Mouse (Mus musculus) heart, embryonic 15.5 days (tissue): ENCODE measurements around the gene Phtf2. TPM values are rescaled to one million over a fixed set of nuclear protein-coding genes. Genes with fewer than 3 reads are reported as not detected.
A peak's percentile ranks its signal among the peaks of the same experiment; 100 is the strongest.
"Not testable (repeated sequence)": the region's sequence is repeated elsewhere in the genome, so short reads cannot be mapped to it uniquely, and the experiment has no call there.

Source experiments
- ATAC-seq: fragments of 200-750 bp; cut with Nextera tagmentation; replicated peaks from 2 replicates; pipeline ENCODE4 v1.8.0; 2017; ENCODE audit warnings: low read depth, moderate TSS enrichment; ENCODE audit not compliant: insufficient number of reproducible peaks, insufficient read depth, low FRiP score
- H3K27ac ChIP-seq: fragments of 300-500 bp; sonication (generic); 2 replicates; pipeline ENCODE4 v1.5.1; 2015; ENCODE audit warnings: mild to moderate bottlenecking, inconsistent platforms
- H3K27me3 ChIP-seq: fragments of 300-500 bp; sonication (generic); 2 replicates; pipeline ENCODE4 v1.6.1; 2015; ENCODE audit warnings: inconsistent platforms
- H3K36me3 ChIP-seq: fragments of 300-500 bp; sonication (generic); 2 replicates; pipeline ENCODE4 v1.6.1; 2015; ENCODE audit warnings: mild to moderate bottlenecking, inconsistent platforms
- H3K4me1 ChIP-seq: fragments of 300-500 bp; sonication (generic); replicated peaks from 2 replicates; pipeline ENCODE4 v1.6.1; 2015; ENCODE audit warnings: inconsistent platforms
- H3K4me2 ChIP-seq: fragments of 300-500 bp; sonication (generic); 2 replicates; pipeline ENCODE4 v1.6.1; 2015; ENCODE audit warnings: inconsistent platforms, mild to moderate bottlenecking, moderate library complexity
- H3K4me3 ChIP-seq: fragments of 300-500 bp; sonication (generic); 2 replicates; pipeline ENCODE4 v1.5.1; 2015; ENCODE audit warnings: mild to moderate bottlenecking, inconsistent platforms
- H3K9ac ChIP-seq: fragments of 300-500 bp; sonication (generic); 2 replicates; pipeline ENCODE4 v1.6.1; 2015; ENCODE audit warnings: mild to moderate bottlenecking, inconsistent platforms
- H3K9me3 ChIP-seq: fragments of 300-500 bp; sonication (generic); replicated peaks from 2 replicates; pipeline ENCODE4 v1.6.1; 2016; ENCODE audit warnings: inconsistent platforms
- WGBS: fragments of 180-500 bp; shearing (Covaris S2); methylation state at CpG from one replicate; pipeline ENCODE4 v1.1.7; 2015; ENCODE audit warnings: mixed read lengths; 5-methylcytosine and 5-hydroxymethylcytosine counted together
- polyA plus RNA-seq: library from polyadenylated mRNA; unstranded; fragments of >200 nt; fragmentation: Nextera tagmentation; extraction: Ambion mirVana; gene quantifications from 2 replicates; pipeline ENCODE4 v1.2.1, GENCODE M21; 2015

Gene Phtf2
- polyA plus RNA-seq, 1 experiment from 2014 or later = 32.9 TPM

GRCm38 (mm10) chr5:20821122-20821521 is 60.8 kb downstream of the Phtf2 start:
- Histone ChIP-seq H3K4me3 (no peak overlapping the region), H3K4me2 (no peak overlapping the region), H3K27me3 (no peaks in the 10 kb centered on the region), H3K9ac (no peak overlapping the region), H3K4me1 (peaks cover 18% of the 10 kb centered on the region), H3K9me3 (no peaks in the 10 kb centered on the region), H3K27ac (0 out of 2 replicates have a peak overlapping the region, but pooled peaks have one; percentile 13), H3K36me3 (no peaks in the 10 kb centered on the region)
- no peak; the same call in 1 of the 2 replicates for ATAC-seq

- no peak for ATAC-seq
- H3K9me3 ChIP-seq = no peaks in the 10 kb centered on the region
- H3K4me1 ChIP-seq = peaks cover 6% of the 10 kb centered on the region; the same call in 1 of the 2 replicates
- H3K9ac ChIP-seq = no peak overlapping the region
- no peak overlapping the region for H3K27ac ChIP-seq
- H3K4me3 ChIP-seq = no peak overlapping the region
- H3K36me3 ChIP-seq = no peaks in the 10 kb centered on the region
- 62% methylated on average over 2 of the region's 2 CpGs for WGBS
- no peak overlapping the region for H3K4me2 ChIP-seq
- no peaks in the 10 kb centered on the region for H3K27me3 ChIP-seq
Observed at GRCm38 (mm10) chr5:20815094-20815493, 66.8 kb downstream of the Phtf2 start.

GRCm38 (mm10) chr5:20810449-20810848 is 71.5 kb downstream of the Phtf2 start:
- no peak for ATAC-seq
- 79% methylated on average over 6 of the region's 6 CpGs for WGBS

GRCm38 (mm10) chr5:20795932-20796331 is 86.0 kb downstream of the Phtf2 start:
- WGBS = 88% methylated on average over 5 of the region's 5 CpGs
- Histone ChIP-seq H3K9me3 (no peaks in the 10 kb centered on the region), H3K4me1 (0 out of 2 replicates have a peak, but pooled peaks cover 10% of the 10 kb centered on the region), H3K9ac (no peak overlapping the region), H3K4me3 (no peak overlapping the region), H3K4me2 (no peak overlapping the region), H3K36me3 (peaks cover 14% of the 10 kb centered on the region; the same call in 1 of the 2 replicates), H3K27me3 (no peaks in the 10 kb centered on the region), H3K27ac (no peak overlapping the region)
- ATAC-seq = no peak

More at GRCm38 (mm10) chr5:20810449-20810848, 71.5 kb downstream of the Phtf2 start:
- Histone ChIP-seq H3K27ac (no peak overlapping the region), H3K36me3 (no peaks in the 10 kb centered on the region), H3K4me1 (no peaks in the 10 kb centered on the region), H3K27me3 (no peaks in the 10 kb centered on the region), H3K9me3 (no peaks in the 10 kb centered on the region), H3K9ac (no peak overlapping the region), H3K4me3 (no peak overlapping the region), H3K4me2 (no peak overlapping the region)

- peak; percentile 85 for ATAC-seq
- no peaks in the 10 kb centered on the region for H3K9me3 ChIP-seq
- 52% methylated on average over 10 of the region's 10 CpGs for WGBS
- peaks cover 14% of the 10 kb centered on the region; the same call in 1 of the 2 replicates for H3K36me3 ChIP-seq
- H3K27me3 ChIP-seq = no peaks in the 10 kb centered on the region
- H3K9ac ChIP-seq = no peak overlapping the region
- no peak overlapping the region for H3K4me3 ChIP-seq
- no peak overlapping the region for H3K4me2 ChIP-seq
- H3K27ac ChIP-seq = peak overlapping the region; percentile 71
- 0 out of 2 replicates have a peak, but pooled peaks cover 10% of the 10 kb centered on the region for H3K4me1 ChIP-seq
Observed at GRCm38 (mm10) chr5:20791793-20792554, 90.0 kb downstream of the Phtf2 start.

- not testable (repeated sequence) for H3K4me3 ChIP-seq, H3K27ac ChIP-seq, H3K4me1 ChIP-seq, H3K36me3 ChIP-seq, H3K9ac ChIP-seq, H3K9me3 ChIP-seq, H3K27me3 ChIP-seq, ATAC-seq, H3K4me2 ChIP-seq
- WGBS = 81% methylated on average over 3 of the region's 5 CpGs
Observed at GRCm38 (mm10) chr5:20786471-20786870, 95.5 kb downstream of the Phtf2 start.

GRCm38 (mm10) chr5:20781116-20781515 is 100.8 kb downstream of the Phtf2 start:
- Histone ChIP-seq H3K9me3 (no peaks in the 10 kb centered on the region), H3K4me3 (no peak overlapping the region), H3K27ac (no peak overlapping the region), H3K9ac (no peak overlapping the region), H3K27me3 (no peaks in the 10 kb centered on the region), H3K36me3 (no peaks in the 10 kb centered on the region), H3K4me2 (no peak overlapping the region), H3K4me1 (peaks cover 2% of the 10 kb centered on the region; the same call in 1 of the 2 replicates)
- 90% methylated on average over 1 of the region's 1 CpGs for WGBS
- ATAC-seq = no peak

GRCm38 (mm10) chr5:20779191-20779590 is 102.7 kb downstream of the Phtf2 start:
- peaks cover 2% of the 10 kb centered on the region; the same call in 1 of the 2 replicates for H3K4me1 ChIP-seq
- H3K36me3 ChIP-seq = no peaks in the 10 kb centered on the region
- no peaks in the 10 kb centered on the region for H3K9me3 ChIP-seq
- no peak overlapping the region for H3K9ac ChIP-seq
- ATAC-seq = no peak
- H3K4me2 ChIP-seq = no peak overlapping the region
- H3K4me3 ChIP-seq = no peak overlapping the region
- H3K27ac ChIP-seq = no peak overlapping the region
- H3K27me3 ChIP-seq = no peaks in the 10 kb centered on the region
- WGBS = 49% methylated on average over 2 of the region's 2 CpGs

GRCm38 (mm10) chr5:20778274-20778984 is 103.5 kb downstream of the Phtf2 start:
- 53% methylated on average over 8 of the region's 8 CpGs for WGBS
- 0 out of 2 replicates have a peak, but pooled peaks have one; percentile 18 for ATAC-seq
- H3K27ac ChIP-seq = no peak overlapping the region

GRCm38 (mm10) chr5:20773341-20773740 is 108.6 kb downstream of the Phtf2 start:
- WGBS = 52% methylated on average over 3 of the region's 3 CpGs
- H3K27ac ChIP-seq = no peak overlapping the region

More at GRCm38 (mm10) chr5:20778274-20778984, 103.5 kb downstream of the Phtf2 start:
- no peaks in the 10 kb centered on the region for H3K27me3 ChIP-seq
- H3K4me3 ChIP-seq = no peak overlapping the region
- no peaks in the 10 kb centered on the region; the same call in 1 of the 2 replicates for H3K36me3 ChIP-seq
- no peak overlapping the region for H3K9ac ChIP-seq
- no peak overlapping the region for H3K4me2 ChIP-seq
- H3K4me1 ChIP-seq = peaks cover 2% of the 10 kb centered on the region; the same call in 1 of the 2 replicates
- H3K9me3 ChIP-seq = no peaks in the 10 kb centered on the region

GRCm38 (mm10) chr5:20765365-20765920 is 116.5 kb downstream of the Phtf2 start:
- H3K27ac ChIP-seq = no peak overlapping the region
- 87% methylated on average over 7 of the region's 7 CpGs for WGBS
- no peak for ATAC-seq

More at GRCm38 (mm10) chr5:20773341-20773740, 108.6 kb downstream of the Phtf2 start:
- Histone ChIP-seq H3K27me3 (no peaks in the 10 kb centered on the region), H3K4me3 (no peak overlapping the region), H3K9ac (no peak overlapping the region), H3K9me3 (no peaks in the 10 kb centered on the region), H3K4me2 (no peak overlapping the region), H3K36me3 (peaks cover 9% of the 10 kb centered on the region; the same call in 1 of the 2 replicates), H3K4me1 (no peaks in the 10 kb centered on the region; the same call in 1 of the 2 replicates)
- no peak for ATAC-seq

More at GRCm38 (mm10) chr5:20765365-20765920, 116.5 kb downstream of the Phtf2 start:
- Histone ChIP-seq H3K9ac (no peak overlapping the region), H3K4me3 (no peak overlapping the region), H3K9me3 (no peaks in the 10 kb centered on the region), H3K4me2 (no peak overlapping the region), H3K36me3 (peaks cover 8% of the 10 kb centered on the region), H3K4me1 (no peaks in the 10 kb centered on the region), H3K27me3 (no peaks in the 10 kb centered on the region)
